Mouse (Mus musculus) thymus, adult 2 months (tissue): ENCODE results near the gene Entpd7.

Source experiments
- CTCF ChIP-seq: fragments of 200-500 bp; IDR thresholded peaks from 2 replicates; pipeline ENCODE4 v1.5.1; 2012; ENCODE audit warnings: mild to moderate bottlenecking, control low read depth, low read length, moderate library complexity, borderline replicate concordance; ENCODE audit not compliant: control insufficient read depth, poor library complexity, insufficient read depth; ENCODE audit errors: extremely low read depth
- POLR2A ChIP-seq: fragments of 200-500 bp; IDR thresholded peaks from 2 replicates; pipeline ENCODE4 v1.6.1; 2012; ENCODE audit warnings: mild to moderate bottlenecking, low read length, control low read depth, moderate library complexity; ENCODE audit not compliant: control insufficient read depth, poor library complexity, insufficient read depth; ENCODE audit errors: extremely low read depth

- no peak for TF ChIP-seq POLR2A
- no peak for TF ChIP-seq CTCF
Measured at GRCm38 (mm10) chr19:43745740-43746139, 56.3 kb downstream of the Entpd7 start.
